Mouse (Mus musculus) hindbrain, embryonic 16.5 days (tissue): ENCODE results near the gene Helz2. TPM values are rescaled to one million over a fixed set of nuclear protein-coding genes. Genes with fewer than 3 reads are reported as not detected.
"Not testable (repeated sequence)": the region's sequence is repeated elsewhere in the genome, so short reads cannot be mapped to it uniquely, and the experiment has no call there.

Experiments used
- ATAC-seq: fragments of 200-750 bp; cut with Nextera tagmentation; 2 replicates; pipeline ENCODE4 v1.8.0; 2017; ENCODE audit warnings: moderate TSS enrichment, moderate library complexity
- H3K27ac ChIP-seq: fragments of 300-500 bp; sonication (generic); 2 replicates; pipeline ENCODE4 v1.5.1; 2014; ENCODE audit warnings: low read depth, mild to moderate bottlenecking, control low read depth, low read length, moderate library complexity
- H3K27me3 ChIP-seq: fragments of 300-500 bp; sonication (generic); replicated peaks from 2 replicates; pipeline ENCODE4 v1.6.1; 2014; ENCODE audit warnings: low read length; ENCODE audit not compliant: control insufficient read depth, insufficient read depth
- H3K36me3 ChIP-seq: fragments of 300-500 bp; sonication (generic); 2 replicates; pipeline ENCODE4 v1.6.1; 2014; ENCODE audit warnings: mild to moderate bottlenecking, low read length, moderate library complexity, mixed read lengths; ENCODE audit not compliant: control insufficient read depth, insufficient read depth
- H3K4me1 ChIP-seq: fragments of 300-500 bp; sonication (generic); 2 replicates; pipeline ENCODE4 v1.6.1; 2014; ENCODE audit warnings: low read depth, low read length; ENCODE audit not compliant: control insufficient read depth, insufficient read depth
- H3K4me2 ChIP-seq: fragments of 300-500 bp; sonication (generic); 2 replicates; pipeline ENCODE4 v1.6.1; 2014; ENCODE audit warnings: mild to moderate bottlenecking, low read length, control low read depth, moderate library complexity
- H3K4me3 ChIP-seq: fragments of 300-500 bp; sonication (generic); 2 replicates; pipeline ENCODE4 v1.5.1; 2014; ENCODE audit warnings: mild to moderate bottlenecking, low read length, control low read depth, moderate library complexity
- H3K9ac ChIP-seq: fragments of 300-500 bp; sonication (generic); 2 replicates; pipeline ENCODE4 v1.6.1; 2014; ENCODE audit warnings: low read depth, mild to moderate bottlenecking, control low read depth, low read length, moderate library complexity
- H3K9me3 ChIP-seq: fragments of 300-500 bp; sonication (generic); 2 replicates; pipeline ENCODE4 v1.6.1; 2014; ENCODE audit warnings: mild to moderate bottlenecking, low read length, moderate library complexity; ENCODE audit not compliant: control insufficient read depth
- WGBS: fragments of 180-500 bp; shearing (Covaris S2); extraction: QIAGEN DNeasy Blood & Tissue Kit; methylation state at CpG from one replicate; pipeline ENCODE4 v1.1.7; 2014; 5-methylcytosine and 5-hydroxymethylcytosine counted together
- polyA plus RNA-seq: library from polyadenylated mRNA; unstranded; fragments of >200 nt; fragmentation: Nextera tagmentation; extraction: Ambion mirVana; gene quantifications from 2 replicates; pipeline ENCODE4 v1.2.1, GENCODE M21; 2015

The Helz2 gene
- polyA plus RNA-seq, 1 experiment from 2014 or later = 0.44 TPM

DNA sequence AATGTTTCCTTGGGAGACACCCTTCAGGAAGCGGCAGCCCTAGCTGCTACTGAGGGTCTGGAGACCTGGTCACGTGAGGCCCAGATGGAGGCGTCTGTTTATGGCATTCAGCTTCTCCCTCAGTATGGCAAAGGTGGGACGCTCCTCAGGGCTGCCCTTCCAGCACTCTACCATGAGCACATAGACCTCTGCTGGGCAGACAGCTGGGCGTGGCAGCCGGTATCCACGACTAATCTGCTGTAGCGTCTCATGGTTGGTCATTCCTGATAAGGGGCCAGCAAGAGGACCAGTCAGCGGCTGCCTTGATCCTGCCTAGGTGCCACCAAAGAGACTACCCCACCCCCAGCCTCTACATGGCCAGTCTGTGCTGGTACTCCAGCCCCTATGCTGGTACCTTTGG, 35.7 kb downstream of the Helz2 start:
- Histone ChIP-seq H3K9ac (no peak overlapping the region), H3K27ac (no peak overlapping the region), H3K4me2 (no peak overlapping the region), H3K4me3 (no peak overlapping the region), H3K9me3 (no peaks in the 10 kb centered on the region), H3K4me1 (no peaks in the 10 kb centered on the region), H3K27me3 (peaks cover 2% of the 10 kb centered on the region), H3K36me3 (no peaks in the 10 kb centered on the region)
- no peak for ATAC-seq
- 89% methylated on average over 9 of the region's 9 CpGs for WGBS

DNA sequence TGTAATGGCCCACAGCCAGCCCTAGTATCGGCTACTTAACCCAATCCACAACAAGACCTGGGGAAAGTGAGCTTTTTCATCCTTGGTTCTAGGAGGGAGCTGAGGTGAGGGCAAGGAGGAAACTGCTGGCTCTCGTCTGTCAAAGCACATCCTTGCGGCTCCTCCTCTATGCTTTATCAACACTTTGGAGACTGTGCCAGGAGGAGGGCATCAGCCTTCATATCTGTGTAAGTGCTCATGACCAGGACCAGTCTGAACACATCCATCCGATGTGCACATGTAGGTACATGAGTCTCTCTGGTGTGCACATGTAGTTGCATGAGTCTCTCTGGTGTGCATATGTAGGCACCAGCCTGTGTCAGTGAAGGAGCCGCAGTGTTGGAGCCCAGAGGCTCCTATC, 36.1 kb downstream of the Helz2 start:
- Histone ChIP-seq H3K9ac (no peak overlapping the region), H3K4me2 (no peak overlapping the region), H3K27me3 (no peaks in the 10 kb centered on the region), H3K27ac (no peak overlapping the region), H3K4me3 (no peak overlapping the region), H3K9me3 (no peaks in the 10 kb centered on the region), H3K36me3 (no peaks in the 10 kb centered on the region), H3K4me1 (no peaks in the 10 kb centered on the region)
- ATAC-seq = no peak
- 94% methylated on average over 5 of the region's 5 CpGs for WGBS

DNA sequence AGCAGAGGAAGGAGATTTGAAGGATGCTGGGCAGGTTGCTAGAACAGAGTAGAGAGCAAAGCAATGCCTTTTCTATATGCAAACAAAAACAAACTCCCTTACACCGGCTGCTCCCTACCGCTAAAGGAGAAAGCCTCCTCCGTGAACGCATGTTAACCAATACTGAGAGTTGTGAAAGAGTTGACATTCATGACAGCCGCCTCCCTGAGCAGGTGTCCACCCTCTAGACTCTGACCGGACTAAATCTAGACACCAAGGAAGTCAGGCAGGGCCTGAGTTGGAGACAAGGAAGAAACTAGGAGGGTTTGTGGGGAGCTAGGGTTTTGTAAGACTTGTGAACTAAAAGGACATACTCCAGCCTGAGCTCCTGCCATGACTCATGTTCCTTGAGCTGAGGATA, 38.9 kb downstream of the Helz2 start:
- no peak overlapping the region for H3K27ac ChIP-seq
- no peaks in the 10 kb centered on the region for H3K27me3 ChIP-seq
- no peak overlapping the region for H3K9ac ChIP-seq
- no peaks in the 10 kb centered on the region for H3K4me1 ChIP-seq
- no peak for ATAC-seq
- whole genome bisulfite sequencing = 74% methylated on average over 6 of the region's 6 CpGs
- no peaks in the 10 kb centered on the region for H3K9me3 ChIP-seq
- H3K4me2 ChIP-seq = no peak overlapping the region
- no peak overlapping the region for H3K4me3 ChIP-seq
- H3K36me3 ChIP-seq = no peaks in the 10 kb centered on the region

DNA sequence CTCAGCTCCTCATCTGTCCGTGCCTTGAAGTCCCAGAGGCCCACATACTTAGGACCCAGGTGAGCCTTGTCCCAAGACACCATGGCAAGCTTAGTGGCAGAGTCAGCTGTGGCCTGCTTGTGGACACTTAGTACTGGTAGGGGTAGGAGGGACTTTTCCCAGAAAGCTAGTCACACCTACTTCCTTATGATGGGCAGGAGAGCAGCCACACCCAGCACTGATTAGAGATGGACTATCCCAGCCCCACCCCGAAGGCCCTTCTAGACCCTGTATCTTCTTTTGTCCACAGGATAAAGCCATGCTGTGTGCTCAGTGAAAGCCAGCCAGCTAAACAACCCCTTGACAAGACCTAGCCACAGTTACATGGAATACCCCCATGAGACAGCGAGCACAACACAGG, 39.4 kb downstream of the Helz2 start, which contains the start of gene Ptk6:
Ptk6 (minus strand) TSS at position 368 of the 400 bp plus-strand sequence.
- H3K4me1 ChIP-seq = no peaks in the 10 kb centered on the region
- no peak within 1 kb of the TSS for H3K27ac ChIP-seq
- H3K4me2 ChIP-seq = no peak within 1 kb of the TSS
- no peak within 1 kb of the TSS for H3K4me3 ChIP-seq
- no peaks in the 10 kb centered on the region for H3K36me3 ChIP-seq
- H3K9ac ChIP-seq = no peak within 1 kb of the TSS
- no peak for ATAC-seq
- WGBS = 85% methylated on average over 3 of the region's 3 CpGs
- no peaks in the 10 kb centered on the region for H3K9me3 ChIP-seq
- H3K27me3 ChIP-seq = no peaks in the 10 kb centered on the region

DNA sequence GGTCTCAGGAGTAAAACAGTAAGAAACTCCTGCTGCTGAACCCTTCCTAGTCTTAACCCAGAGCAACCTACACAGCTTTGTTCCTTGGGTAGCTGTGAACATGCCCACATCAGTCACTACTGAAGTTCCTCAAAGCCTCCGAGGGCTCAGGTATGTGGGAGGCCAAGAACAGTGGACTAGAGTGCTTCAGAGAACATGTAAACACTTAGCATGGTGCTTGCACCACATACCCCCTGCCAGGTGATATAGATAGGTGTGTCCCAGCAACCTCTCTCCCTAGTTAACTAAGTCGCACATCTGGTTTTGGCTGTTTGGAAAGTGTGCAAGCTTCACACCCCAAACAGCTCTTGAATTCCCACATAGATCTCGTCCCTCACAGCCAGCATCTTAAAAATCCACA, 40.2 kb downstream of the Helz2 start:
- Histone ChIP-seq H3K9ac (no peak overlapping the region), H3K4me1 (no peaks in the 10 kb centered on the region), H3K9me3 (no peaks in the 10 kb centered on the region), H3K4me2 (no peak overlapping the region), H3K27ac (no peak overlapping the region), H3K27me3 (no peaks in the 10 kb centered on the region), H3K4me3 (no peak overlapping the region), H3K36me3 (no peaks in the 10 kb centered on the region)
- no peak for ATAC-seq
- WGBS = 80% methylated on average over 3 of the region's 3 CpGs

DNA sequence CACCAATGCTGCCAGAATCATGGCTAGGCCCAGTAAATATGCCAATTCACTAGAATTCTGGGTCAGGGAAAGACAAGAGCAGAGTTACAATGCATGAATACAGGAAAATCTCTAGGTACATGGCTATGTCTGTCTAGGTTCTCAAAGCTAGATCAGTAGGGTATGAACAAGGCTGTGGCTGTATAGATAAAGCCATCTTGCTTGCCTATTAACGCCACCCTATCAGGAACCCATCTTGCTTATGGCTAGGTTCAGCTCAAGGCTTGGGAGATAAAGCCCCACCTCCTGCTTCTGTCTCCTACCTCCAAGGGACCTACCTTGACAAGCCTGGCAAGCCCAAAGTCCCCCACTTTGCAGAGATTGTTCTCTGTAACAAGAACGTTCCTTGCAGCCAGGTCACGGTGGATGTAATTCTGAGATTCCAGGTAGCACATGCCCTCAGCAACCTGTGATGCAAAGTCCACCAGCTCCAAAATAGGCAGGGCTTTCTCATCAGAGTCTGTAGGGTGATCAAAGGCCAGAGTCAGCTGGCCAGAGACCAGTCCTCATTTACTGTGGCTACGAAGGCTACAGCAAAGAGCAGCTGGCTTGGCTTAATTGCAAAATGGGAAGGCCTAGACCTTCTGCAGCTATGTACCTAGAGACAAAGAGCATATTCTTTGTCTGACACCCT, 45.1 kb downstream of the Helz2 start:
- Histone ChIP-seq H3K9ac (no peak overlapping the region), H3K27ac (no peak overlapping the region), H3K4me1 (no peaks in the 10 kb centered on the region), H3K4me2 (no peak overlapping the region), H3K4me3 (no peak overlapping the region), H3K9me3 (no peaks in the 10 kb centered on the region), H3K27me3 (no peaks in the 10 kb centered on the region), H3K36me3 (no peaks in the 10 kb centered on the region)
- WGBS = 86% methylated on average over 4 of the region's 4 CpGs
- no peak for ATAC-seq

DNA sequence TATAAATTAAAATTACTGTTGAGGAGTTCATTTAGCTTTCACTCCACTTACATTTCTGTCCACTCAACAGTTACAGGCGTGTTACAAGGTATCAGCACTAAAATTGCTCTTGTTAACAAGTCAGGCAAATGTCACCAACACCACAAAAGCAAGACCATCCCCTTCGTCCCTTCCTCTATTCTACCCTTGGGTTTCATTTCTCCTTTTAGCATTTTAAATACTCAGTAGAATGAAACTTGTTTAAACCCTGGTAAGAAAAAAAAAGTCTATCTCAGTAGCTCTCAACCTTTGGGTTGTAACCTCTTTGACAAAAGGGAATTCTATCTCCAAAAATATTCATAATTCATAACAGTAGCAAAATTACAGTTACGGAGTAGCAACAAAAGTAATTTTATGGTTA, 48.8 kb downstream of the Helz2 start:
- 75% methylated on average over 3 of the region's 3 CpGs for WGBS
- Histone ChIP-seq H3K4me2 (no peak overlapping the region), H3K27me3 (no peaks in the 10 kb centered on the region), H3K9me3 (no peaks in the 10 kb centered on the region), H3K9ac (no peak overlapping the region), H3K27ac (no peak overlapping the region), H3K36me3 (peaks cover 6% of the 10 kb centered on the region; the same call in 1 of the 2 replicates), H3K4me3 (no peak overlapping the region), H3K4me1 (peaks cover 8% of the 10 kb centered on the region)
- ATAC-seq = no peak

DNA sequence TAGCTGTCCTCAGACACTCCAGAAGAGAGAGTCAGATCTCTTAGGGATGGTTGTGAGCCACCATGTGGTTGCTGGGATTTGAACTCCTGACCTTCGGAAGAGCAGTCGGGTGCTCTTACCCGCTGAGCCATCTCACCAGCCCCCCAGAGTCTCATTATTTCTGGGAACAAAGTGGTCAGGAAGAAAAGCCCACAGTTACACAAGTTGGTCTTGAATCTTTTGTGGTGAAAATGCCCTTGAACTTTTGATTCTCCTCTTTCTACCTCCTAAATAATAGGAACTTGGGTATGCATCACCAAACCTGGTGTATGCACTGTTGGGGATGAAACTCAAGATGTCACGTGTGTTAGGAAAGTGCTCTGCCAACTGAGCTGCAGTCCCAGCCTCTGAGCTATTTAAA, 49.9 kb downstream of the Helz2 start:
- no peaks in the 10 kb centered on the region for H3K27me3 ChIP-seq
- 53% methylated on average over 4 of the region's 4 CpGs for WGBS
- H3K9me3 ChIP-seq = no peaks in the 10 kb centered on the region
- H3K36me3 ChIP-seq = peaks cover 6% of the 10 kb centered on the region; the same call in 1 of the 2 replicates
- H3K4me3 ChIP-seq = no peak overlapping the region
- H3K9ac ChIP-seq = no peak overlapping the region
- peaks cover 8% of the 10 kb centered on the region for H3K4me1 ChIP-seq
- ATAC-seq = no peak
- no peak overlapping the region for H3K4me2 ChIP-seq
- H3K27ac ChIP-seq = no peak overlapping the region

DNA sequence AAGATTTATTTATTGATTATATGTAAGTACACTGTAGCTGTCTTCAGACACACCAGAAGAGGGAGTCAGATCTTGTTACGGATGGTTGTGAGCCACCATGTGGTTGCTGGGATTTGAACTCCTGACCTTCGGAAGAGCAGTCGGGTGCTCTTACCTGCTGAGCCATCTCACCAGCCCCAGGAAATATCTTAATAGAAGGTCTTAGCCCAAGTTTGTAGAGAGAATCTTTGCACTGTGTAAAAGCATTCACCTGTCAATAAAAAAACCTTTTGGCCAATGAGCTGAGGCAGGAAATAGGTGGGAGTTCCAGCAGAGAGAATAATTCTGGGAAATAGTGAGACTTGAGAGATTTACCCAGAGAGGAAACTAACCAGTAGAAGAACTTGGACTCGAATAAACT, 50.4 kb downstream of the Helz2 start:
- not testable (repeated sequence) for ATAC-seq, H3K27ac ChIP-seq, H3K27me3 ChIP-seq, H3K9me3 ChIP-seq, H3K4me3 ChIP-seq, H3K4me2 ChIP-seq, H3K9ac ChIP-seq, H3K4me1 ChIP-seq, H3K36me3 ChIP-seq
- 75% methylated on average over 3 of the region's 4 CpGs for WGBS
